Mouse (Mus musculus) CD4-positive, CD25-positive, alpha-beta regulatory T cell, adult 2 months (primary cell): ENCODE measurements around the gene Hist2h3b.
A peak's percentile ranks its signal among the peaks of the same experiment; 100 is the strongest.

Experiments
- DNase-seq: peaks from one replicate; pipeline ENCODE4 v3.0.0-alpha.2; 2012; ENCODE audit warnings: low read depth, low spot score

The Hist2h3b gene

DNA sequence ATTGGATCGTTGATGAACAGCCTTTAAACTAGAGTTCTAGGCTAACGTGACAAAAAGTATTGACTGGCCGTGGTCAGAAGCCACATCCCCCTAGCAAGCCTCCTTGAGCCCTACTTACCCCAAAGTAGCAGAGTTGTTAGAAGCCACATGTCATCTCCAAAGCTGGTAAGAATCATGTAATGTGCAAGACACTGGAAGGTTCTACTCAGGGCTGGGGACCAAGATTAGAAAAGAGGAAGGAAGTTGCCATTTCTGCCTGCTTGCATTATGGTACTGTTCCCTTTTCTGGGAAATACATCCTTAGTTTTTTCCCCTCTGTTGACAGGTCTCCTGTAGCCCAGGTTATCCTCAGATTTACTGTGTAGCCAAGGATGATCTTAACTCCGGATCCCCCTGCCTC lies 25.3 kb downstream of the Hist2h3b start, which contains the start of gene Fcgr1:
Gene Fcgr1 (minus strand): TSS at position 183 of the 400 bp plus-strand sequence.
- DNase-seq, result no peak

DNA sequence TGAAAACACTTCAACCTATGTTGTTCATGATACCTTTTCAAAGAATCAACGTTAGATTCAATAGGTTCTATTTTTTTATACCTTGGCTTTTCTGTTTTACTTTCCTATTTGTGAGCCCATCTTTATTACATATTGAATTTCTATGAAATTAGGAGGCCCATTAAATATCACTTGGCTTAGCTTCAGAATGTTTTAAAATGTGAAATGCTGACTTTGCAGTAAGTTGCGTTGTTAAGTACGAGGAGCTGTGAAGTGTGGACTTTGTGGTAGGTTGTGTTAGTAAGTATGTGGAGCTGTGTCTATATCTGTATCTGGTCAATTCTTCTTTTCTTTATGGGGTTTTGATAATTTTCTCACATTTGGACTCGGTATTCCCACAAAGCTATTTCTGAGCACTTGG lies 29.9 kb downstream of the Hist2h3b start:
- DNase-seq, result no peak

DNA sequence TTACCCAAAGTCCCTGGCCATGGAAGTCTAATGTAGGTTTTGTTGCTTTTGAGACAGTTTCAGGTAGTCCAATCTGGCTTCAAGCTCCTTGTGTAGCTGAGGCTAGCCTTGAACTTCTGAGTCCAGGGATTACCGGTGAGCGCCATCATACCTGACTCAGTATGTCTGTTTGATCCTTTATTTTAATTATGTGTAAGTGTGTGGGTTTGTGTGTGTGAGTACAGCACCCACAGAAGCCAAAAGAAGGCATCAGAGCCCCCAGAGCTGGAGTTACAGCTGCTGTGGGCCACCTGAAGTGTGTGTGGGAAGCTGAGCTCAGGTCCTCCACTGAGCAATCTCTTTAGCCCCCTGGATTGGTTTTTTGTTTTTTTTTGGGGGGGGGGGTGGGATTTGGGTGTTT lies 31.1 kb downstream of the Hist2h3b start:
- no peak for DNase-seq

DNA sequence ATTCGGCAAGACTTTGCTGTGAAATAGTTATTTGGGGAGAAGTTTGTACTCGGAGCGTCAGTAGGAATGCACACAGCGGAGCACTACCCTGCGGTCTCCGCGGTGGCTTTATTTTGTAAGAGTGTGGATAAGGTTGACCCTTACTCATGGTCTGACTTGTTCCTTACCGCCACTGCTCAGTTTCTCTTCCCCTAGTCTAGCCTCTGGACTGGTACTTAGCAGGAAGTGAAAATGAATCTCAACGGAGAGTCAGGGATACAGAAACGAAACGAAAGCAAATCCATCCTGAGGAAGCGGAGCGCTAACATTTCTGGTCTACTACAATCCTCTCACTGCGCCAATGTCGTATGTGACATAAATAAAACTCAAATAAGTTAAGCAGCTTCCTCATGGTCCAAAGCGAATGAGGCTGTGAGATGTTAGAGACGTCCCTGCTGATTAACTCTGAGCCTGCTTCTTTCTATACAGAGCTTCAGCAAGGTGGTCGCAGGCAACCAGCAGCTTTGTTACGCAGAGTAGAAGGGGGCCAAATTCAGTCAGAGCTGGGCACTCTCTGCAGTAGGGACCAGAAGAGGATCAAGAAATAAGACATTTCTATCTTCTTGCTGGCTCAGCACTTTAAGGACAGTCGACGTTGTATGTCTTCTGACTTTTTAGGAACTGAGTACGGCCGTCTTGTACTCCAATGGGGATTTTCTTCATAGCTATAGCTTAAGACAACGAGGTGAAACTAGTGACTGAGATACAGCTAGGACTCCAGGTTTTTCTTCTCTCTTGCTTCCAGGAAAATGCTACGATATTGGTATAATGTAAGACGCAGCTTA lies 32.5 kb downstream of the Hist2h3b start:
- DNase-seq, result no peak

DNA sequence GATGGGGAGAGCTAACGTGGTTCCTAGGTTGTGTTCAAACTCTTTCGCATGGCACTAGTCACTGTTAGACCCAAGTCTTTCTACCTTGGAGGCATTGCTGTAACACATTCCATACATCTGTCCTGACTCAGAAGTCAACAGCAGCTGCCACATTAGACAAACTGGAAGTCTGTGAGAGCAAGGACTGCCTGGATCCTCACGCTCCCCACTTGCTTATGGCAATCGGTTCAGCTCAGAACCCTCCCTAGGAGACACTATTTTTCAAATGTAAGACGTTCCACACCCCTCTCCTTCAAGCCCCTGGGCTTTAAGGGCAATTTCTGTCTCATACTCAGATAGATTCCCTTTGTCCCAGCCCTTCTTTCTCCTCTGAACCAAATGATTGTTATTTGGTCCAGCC lies 33.6 kb downstream of the Hist2h3b start:
- no peak for DNase-seq

DNA sequence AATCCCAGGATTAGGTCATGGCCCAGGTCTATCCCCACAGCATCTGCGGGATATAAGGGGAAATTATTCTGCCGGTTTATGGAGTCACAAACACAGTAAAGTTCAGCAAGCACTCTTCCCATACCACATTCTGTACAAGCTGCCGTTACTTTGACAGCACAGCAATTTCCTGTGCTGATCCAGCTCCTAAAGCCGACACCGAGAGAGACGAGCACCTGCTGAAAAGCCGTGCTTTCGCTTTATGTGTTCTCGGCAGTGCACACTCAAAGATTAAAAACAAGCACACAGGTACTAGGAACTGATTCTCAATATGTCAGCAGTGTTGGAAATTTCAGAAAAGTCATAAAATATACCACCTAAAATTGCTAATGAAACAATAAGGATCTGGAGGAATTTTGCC lies 38.1 kb downstream of the Hist2h3b start:
- peak; percentile 49 for DNase-seq

DNA sequence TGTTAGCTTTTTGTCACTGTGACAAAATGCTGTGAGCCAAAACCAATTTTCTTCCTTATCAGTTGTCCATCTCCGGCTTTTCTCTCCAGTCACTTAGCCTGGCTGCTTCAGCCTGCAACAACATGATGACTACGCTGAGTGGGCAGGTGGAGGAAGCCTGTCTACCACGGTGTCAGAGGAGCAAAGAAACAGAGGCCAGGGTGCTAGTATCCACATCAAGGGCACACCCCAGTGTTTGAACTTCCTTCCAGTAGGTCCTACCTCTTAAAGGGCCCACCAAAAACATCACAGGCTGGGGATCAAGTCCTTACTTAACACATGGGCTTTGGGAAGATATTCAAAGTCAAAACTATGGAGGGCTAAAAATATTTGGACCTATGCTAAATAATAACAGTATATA lies 41.0 kb downstream of the Hist2h3b start:
- no peak for DNase-seq

DNA sequence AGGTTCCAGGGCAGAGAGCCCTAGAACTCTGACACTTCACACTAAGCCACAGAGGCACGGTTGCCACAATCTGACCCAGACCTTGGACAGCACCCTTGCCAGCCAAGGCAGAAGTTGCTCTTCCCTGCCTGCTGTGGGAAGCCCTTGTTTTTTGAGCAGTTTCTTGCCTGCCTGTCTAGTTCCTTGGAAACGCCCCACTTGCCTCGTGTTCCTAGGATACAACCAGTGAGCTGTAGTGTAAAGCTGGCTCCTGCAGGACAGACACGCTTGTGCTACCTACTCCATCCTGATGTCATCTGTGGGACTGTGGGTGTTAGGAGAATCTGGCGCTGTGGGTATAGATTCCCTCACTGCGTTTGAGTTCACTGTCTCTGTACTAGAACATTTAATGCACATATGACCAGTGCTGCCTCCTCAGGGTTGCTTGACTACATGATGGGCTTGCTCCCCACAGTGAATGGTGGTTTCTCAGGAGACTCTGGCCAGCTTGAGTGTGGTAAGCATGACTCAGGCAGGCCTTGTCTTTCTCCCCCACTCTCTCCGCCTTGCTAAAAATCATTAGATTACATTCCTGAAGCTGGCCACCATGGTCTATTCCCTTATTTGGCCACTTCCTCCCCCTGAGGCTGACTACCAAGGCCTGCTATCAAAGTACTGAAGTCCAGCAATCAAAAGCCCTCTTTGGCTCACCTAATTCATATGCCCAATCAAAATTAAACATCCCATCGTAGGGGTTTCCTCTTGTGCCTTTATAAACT lies 44.1 kb downstream of the Hist2h3b start:
- DNase-seq, result no peak
